Mouse (Mus musculus) spleen, adult 2 months (tissue): ENCODE data around the gene Dsn1. TPM values are rescaled to one million over a fixed set of nuclear protein-coding genes. Genes with fewer than 3 reads are reported as not detected.

Experiments used
- DNase-seq, 2 experiments: peaks; one replicate each; pipeline versions ENCODE4 v3.0.0 to v3.0.0-alpha.2; 2012 to 2021; ENCODE audit warnings: low spot score in 2 of 2, low read depth in 1 of 2
- H3K27ac ChIP-seq: fragments of 200-500 bp; 2 replicates; pipeline ENCODE4 v1.5.1; 2012; ENCODE audit warnings: low read length, inconsistent platforms; ENCODE audit not compliant: insufficient read depth
- H3K27me3 ChIP-seq: fragments of 200-500 bp; 2 replicates; pipeline ENCODE4 v1.6.1; 2012; ENCODE audit warnings: mild to moderate bottlenecking, moderate library complexity, low read length, inconsistent platforms; ENCODE audit not compliant: control insufficient read depth, insufficient read depth
- H3K36me3 ChIP-seq: fragments of 200-500 bp; 2 replicates; pipeline ENCODE4 v1.6.1; 2012; ENCODE audit warnings: mild to moderate bottlenecking, low read length, inconsistent platforms; ENCODE audit not compliant: control insufficient read depth, insufficient read depth
- H3K4me1 ChIP-seq: fragments of 200-500 bp; 2 replicates; pipeline ENCODE4 v1.6.1; 2011; ENCODE audit warnings: inconsistent platforms; ENCODE audit not compliant: control insufficient read depth, insufficient read depth, insufficient read length
- H3K4me3 ChIP-seq: fragments of 200-500 bp; 2 replicates; pipeline ENCODE4 v1.5.1; 2011; ENCODE audit warnings: mild to moderate bottlenecking, inconsistent platforms; ENCODE audit not compliant: insufficient read depth, insufficient read length; ENCODE audit errors: extremely low read depth
- CTCF ChIP-seq: fragments of 200-500 bp; IDR thresholded peaks from 2 replicates; pipeline ENCODE4 v1.5.1; 2011; ENCODE audit warnings: mild to moderate bottlenecking, inconsistent platforms; ENCODE audit not compliant: insufficient read depth, insufficient read length, insufficient replicate concordance; ENCODE audit errors: extremely low read depth
- POLR2A ChIP-seq: fragments of 200-500 bp; IDR thresholded peaks from 2 replicates; pipeline ENCODE4 v1.6.1; 2011; ENCODE audit warnings: low read depth, low read length, inconsistent platforms
- WGBS: fragments of 180-500 bp; shearing (Covaris S2); methylation state at CpG from one replicate; pipeline ENCODE4 v1.1.7; 2018; 5-methylcytosine and 5-hydroxymethylcytosine counted together
- polyA plus RNA-seq: library from polyadenylated mRNA; depleted of rRNA; stranded (reverse); fragments of >200 nt; gene quantifications from 2 replicates; pipeline ENCODE4 v1.2.3, GENCODE M21; 2012

Gene Dsn1
- polyA plus RNA-seq, 1 experiment: 2.9 TPM

GRCm38 (mm10) chr2:157027106-157028008, 20.4 kb upstream of the Dsn1 start:
- Histone ChIP-seq H3K36me3 (no peaks in the 10 kb centered on the region), H3K4me3 (no peak overlapping the region), H3K4me1 (no peaks in the 10 kb centered on the region), H3K27ac (no peak overlapping the region), H3K27me3 (no peaks in the 10 kb centered on the region)
- 69% methylated on average over 21 of the region's 21 CpGs for WGBS
- no peak for TF ChIP-seq CTCF
- no peak for TF ChIP-seq POLR2A
- no peak for DNase-seq

GRCm38 (mm10) chr2:157021156-157021555, 14.2 kb upstream of the Dsn1 start:
- no peak for DNase-seq
- H3K4me3 ChIP-seq: no peak overlapping the region
- H3K36me3 ChIP-seq: 0 out of 2 replicates have a peak, but pooled peaks cover 4% of the 10 kb centered on the region
- H3K27me3 ChIP-seq: no peaks in the 10 kb centered on the region
- WGBS: 94% methylated on average over 16 of the region's 16 CpGs
- H3K4me1 ChIP-seq: no peaks in the 10 kb centered on the region
- no peak overlapping the region for H3K27ac ChIP-seq
- no peak for TF ChIP-seq POLR2A
- TF ChIP-seq CTCF: no peak

- Histone ChIP-seq H3K27ac (no peak overlapping the region), H3K4me3 (no peak overlapping the region), H3K27me3 (no peaks in the 10 kb centered on the region), H3K4me1 (no peaks in the 10 kb centered on the region), H3K36me3 (0 out of 2 replicates have a peak, but pooled peaks cover 4% of the 10 kb centered on the region)
- TF ChIP-seq CTCF: no peak
- TF ChIP-seq POLR2A: no peak
- DNase-seq: no peak
- WGBS: 92% methylated on average over 4 of the region's 4 CpGs
Measured at GRCm38 (mm10) chr2:157019228-157019627, 12.3 kb upstream of the Dsn1 start.

- no peak for DNase-seq
- TF ChIP-seq CTCF (no peak), POLR2A (no peak)
- Histone ChIP-seq H3K36me3 (0 out of 2 replicates have a peak, but pooled peaks cover 4% of the 10 kb centered on the region), H3K4me3 (no peak overlapping the region), H3K4me1 (no peaks in the 10 kb centered on the region), H3K27ac (no peak overlapping the region), H3K27me3 (no peaks in the 10 kb centered on the region)
- 86% methylated on average over 18 of the region's 18 CpGs for WGBS
Measured at GRCm38 (mm10) chr2:157016529-157017270, 9.7 kb upstream of the Dsn1 start.

- Histone ChIP-seq H3K36me3 (no peaks in the 10 kb centered on the region), H3K4me3 (no peak overlapping the region), H3K4me1 (peaks cover 3% of the 10 kb centered on the region; the same call in 1 of the 2 replicates), H3K27me3 (no peaks in the 10 kb centered on the region), H3K27ac (no peak overlapping the region)
- TF ChIP-seq POLR2A: no peak
- TF ChIP-seq CTCF: no peak
- no peak for DNase-seq
- 91% methylated on average over 6 of the region's 6 CpGs for WGBS
Measured at GRCm38 (mm10) chr2:157012341-157012740, 5.4 kb upstream of the Dsn1 start.

- peaks cover 5% of the 10 kb centered on the region; the same call in 1 of the 2 replicates for H3K4me1 ChIP-seq
- no peaks in the 10 kb centered on the region for H3K36me3 ChIP-seq
- H3K4me3 ChIP-seq: no peak overlapping the region
- no peak for DNase-seq
- H3K27me3 ChIP-seq: no peaks in the 10 kb centered on the region
- WGBS: 34% methylated on average over 11 of the region's 11 CpGs
- TF ChIP-seq CTCF (no peak), POLR2A (no peak)
- no peak overlapping the region for H3K27ac ChIP-seq
Measured at GRCm38 (mm10) chr2:157010634-157011310, 3.8 kb upstream of the Dsn1 start.

- DNase-seq: no peak
- Histone ChIP-seq H3K27me3 (no peaks in the 10 kb centered on the region), H3K4me3 (no peak overlapping the region), H3K27ac (no peak overlapping the region), H3K36me3 (no peaks in the 10 kb centered on the region), H3K4me1 (peaks cover 5% of the 10 kb centered on the region; the same call in 1 of the 2 replicates)
- TF ChIP-seq POLR2A (no peak), CTCF (no peak)
Measured at GRCm38 (mm10) chr2:157010121-157010520, 3.2 kb upstream of the Dsn1 start.
